Mouse (Mus musculus) ES-Bruce4 (cell line): ENCODE results near the gene 1700123L14Rik.
"Not testable (repeated sequence)": the region's sequence is repeated elsewhere in the genome, so short reads cannot be mapped to it uniquely, and the experiment has no call there.

Source experiments
- CTCF ChIP-seq: IDR thresholded peaks from one replicate; pipeline ENCODE4 v1.8.1; 2011; ENCODE audit warnings: low read depth, low read length
- EP300 ChIP-seq: IDR thresholded peaks from 2 replicates; pipeline ENCODE4 v1.6.1; 2011; ENCODE audit warnings: low read depth, low read length; ENCODE audit not compliant: insufficient read depth
- POLR2A ChIP-seq: IDR thresholded peaks from one replicate; pipeline ENCODE4 v1.8.1; 2011; ENCODE audit warnings: low read length; ENCODE audit not compliant: insufficient read depth

- not testable (repeated sequence) for TF ChIP-seq CTCF, EP300, POLR2A
These were observed 32.9 kb upstream of the 1700123L14Rik start for GRCm38 (mm10) chr6:96198991-96199390.
